Mouse (Mus musculus) kidney, adult 9 months (tissue): ENCODE results near the gene Slc17a7.
A peak's percentile ranks its signal among the peaks of the same experiment; 100 is the strongest.
"Not testable (repeated sequence)": the region's sequence is repeated elsewhere in the genome, so short reads cannot be mapped to it uniquely, and the experiment has no call there.

Source experiments
- DNase-seq: peaks from one replicate; pipeline ENCODE4 v3.0.0; 2022

Slc17a7 gene

DNA sequence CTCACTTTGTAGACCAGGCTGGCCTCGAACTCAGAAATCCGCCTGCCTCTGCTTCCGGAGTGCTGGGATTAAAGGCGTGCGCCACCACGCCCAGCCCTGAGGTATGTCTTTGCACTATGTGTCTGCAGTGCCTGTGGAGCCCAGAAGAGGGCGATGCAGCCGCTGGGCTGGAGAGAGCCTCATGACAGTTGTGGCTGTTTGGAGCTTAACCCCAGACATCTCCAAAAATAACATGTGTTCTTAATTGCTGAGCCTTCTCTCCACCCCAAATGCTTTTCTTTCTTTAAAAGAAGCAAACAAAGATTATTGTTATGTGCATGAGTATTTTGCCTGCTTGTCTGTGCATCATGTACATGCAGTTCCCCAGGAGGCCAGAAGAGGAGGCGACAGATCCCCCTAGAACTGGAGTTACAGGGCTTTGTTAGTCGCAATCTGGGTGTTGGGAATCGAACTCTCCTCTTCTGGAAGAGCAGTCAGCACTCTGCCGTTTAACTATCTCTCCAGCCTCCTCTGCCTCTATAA is 8.7 kb upstream of the Slc17a7 start:
- DNase-seq, result peak; percentile 70

DNA sequence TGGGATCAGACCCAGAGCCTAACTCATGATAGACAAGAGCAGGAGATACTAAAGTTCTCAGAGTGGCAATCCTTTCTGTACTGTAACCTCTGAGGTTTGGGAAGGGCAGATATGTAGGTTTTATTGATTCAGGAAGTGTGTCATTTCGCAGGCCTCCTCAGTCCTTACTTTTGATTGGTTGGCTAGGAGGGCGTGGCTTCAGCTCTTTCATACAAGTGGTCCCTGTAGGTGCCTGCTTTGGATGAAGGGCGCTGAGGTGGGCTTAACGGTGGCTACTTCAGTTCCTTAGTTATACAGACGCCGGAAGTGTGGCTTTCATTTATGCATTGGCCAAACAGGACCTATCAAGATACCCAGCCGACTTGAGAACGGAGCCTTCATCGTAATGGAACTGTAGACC is 8.2 kb upstream of the Slc17a7 start:
- DNase-seq, result no peak

DNA sequence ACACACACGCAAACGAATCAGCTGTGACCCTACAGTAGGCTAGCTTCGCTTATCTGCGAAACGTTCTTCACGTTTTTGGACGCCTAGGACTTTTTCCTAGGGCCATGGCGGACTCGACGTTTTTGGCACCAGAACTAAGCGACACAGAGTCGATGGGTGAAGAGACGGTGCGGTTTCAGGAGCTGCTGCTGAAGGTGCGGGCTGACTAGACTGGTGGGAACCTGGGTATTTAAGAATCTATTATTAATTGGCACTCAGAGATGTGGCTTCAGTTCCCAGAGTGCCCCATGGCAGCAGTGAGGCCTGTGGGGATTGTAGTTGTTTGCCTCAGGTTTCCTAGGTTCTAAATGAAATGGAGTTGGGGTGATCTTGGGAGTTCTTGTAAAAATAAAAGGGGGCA is 7.5 kb upstream of the Slc17a7 start:
- DNase-seq, result no peak

DNA sequence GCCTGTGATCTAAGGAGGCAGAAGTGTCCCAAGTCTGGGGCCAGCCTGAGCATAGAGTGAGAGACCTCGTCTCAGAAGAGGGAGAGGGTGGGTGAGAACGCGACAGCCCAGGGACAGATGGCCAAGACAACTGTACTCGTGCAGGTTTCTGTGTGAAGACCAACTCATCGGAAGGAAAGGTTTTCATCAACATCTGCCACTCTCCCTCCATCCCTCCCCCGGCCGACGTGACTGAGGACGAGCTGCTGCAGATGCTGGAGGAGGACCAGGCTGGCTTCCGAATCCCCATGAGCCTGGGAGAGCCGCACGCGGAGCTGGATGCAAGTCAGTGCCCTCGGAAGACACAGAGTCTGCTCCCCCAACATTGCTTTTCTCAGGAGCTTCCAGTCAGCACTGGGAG is 6.3 kb upstream of the Slc17a7 start:
- no peak for DNase-seq

DNA sequence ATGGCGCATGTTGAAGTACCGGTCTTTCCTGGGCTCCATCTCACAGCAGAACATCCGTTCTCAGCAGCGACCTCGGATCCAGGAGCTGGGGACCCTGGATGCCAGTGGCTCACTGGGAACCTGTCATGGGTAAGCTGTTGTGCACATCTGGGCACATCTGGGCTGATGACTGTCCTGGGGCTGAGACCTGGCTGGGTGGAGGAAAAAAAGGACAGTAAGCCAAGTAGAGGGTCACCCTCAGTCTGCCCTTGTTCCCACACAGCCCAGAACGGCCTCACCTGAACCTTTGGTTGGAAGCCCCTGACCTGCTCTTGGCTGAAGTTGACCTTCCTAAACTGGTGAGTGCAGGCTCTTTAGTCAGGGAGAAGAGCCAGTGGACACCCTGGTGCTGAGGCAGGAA is 4.8 kb upstream of the Slc17a7 start:
- no peak for DNase-seq

DNA sequence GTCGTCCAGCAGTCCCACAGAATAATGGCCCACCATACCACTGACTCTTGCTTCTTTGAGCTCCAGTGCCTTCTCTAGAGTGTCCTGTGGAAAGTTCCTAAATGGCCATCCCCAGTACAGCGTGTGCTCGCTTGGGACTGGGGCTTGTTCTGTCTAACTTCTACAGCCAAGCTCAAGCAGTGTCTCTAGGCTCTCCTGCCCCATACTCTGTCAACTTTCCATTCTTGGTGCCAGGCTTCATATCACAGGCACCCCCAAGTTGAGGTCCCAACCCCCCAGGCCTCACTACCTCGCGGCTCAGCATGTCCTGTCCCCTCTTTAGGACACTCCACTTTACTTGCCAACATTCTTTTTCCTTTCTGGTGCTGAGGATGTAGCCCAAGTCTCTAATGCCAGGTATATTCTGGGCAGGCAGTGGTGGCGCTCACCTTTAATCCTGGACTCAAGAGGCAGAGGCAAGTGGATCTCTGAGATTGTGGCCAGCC is 3.4 kb upstream of the Slc17a7 start:
- DNase-seq, result no peak

DNA sequence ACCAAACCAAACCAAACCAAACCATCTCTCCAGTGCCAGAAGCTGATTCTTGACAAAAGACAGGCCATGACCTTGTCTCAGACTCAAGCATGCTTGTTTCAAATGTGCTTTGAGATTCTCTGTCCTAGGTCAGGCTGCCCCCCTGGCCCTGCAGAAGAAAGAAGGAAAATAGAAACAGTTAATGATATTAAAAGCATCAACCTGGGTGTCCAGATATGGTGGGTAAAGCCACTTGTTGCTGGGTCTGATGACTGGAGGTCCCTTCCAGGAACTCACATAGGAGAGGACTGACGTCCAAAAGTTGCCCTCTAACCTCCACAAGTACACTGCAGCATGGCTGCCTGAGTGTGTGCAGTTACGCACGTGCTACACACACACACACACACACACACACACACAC is 2.9 kb upstream of the Slc17a7 start:
- no peak for DNase-seq

DNA sequence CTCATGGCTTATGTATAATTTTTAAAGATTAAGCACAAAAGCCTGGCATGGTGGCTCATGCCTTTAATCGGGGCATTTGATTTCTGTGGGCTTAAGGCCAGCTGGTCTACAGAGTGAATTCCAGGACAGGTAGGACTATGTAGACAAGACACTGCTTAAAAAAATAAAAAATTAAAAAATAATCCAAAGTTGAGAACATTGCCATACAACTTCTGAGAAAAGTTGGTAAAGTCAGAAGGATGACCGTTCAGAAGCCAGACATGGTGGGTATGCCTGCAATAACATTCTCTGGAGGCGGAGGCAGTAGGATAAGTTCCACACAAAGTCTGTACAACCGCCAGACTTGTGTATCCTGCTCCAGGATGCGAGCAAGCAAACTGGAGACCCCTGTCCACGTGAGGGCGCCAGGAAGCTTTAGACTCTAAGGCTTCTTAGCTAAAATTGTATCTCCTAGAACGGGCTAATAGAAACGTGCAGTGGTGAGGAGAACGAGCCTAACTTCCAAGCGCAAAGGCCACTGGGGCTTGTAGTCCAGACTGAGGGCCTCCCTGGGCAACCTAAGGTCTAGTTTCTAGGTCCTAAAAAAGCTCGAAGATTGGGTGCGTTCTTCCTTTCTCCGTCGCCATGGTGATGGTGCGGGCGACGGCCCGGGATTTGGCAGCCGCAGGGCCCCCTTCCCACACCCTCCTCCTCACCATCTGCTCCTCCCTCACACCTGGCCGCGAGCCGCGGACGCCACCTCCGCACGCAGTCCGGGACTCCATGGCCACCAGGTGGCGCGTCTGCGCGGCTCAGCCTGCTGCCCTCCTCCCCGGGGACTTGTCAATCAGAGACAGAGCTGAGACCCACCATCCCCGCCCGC is 1.9 kb upstream of the Slc17a7 start:
- peak; percentile 89 for DNase-seq

DNA sequence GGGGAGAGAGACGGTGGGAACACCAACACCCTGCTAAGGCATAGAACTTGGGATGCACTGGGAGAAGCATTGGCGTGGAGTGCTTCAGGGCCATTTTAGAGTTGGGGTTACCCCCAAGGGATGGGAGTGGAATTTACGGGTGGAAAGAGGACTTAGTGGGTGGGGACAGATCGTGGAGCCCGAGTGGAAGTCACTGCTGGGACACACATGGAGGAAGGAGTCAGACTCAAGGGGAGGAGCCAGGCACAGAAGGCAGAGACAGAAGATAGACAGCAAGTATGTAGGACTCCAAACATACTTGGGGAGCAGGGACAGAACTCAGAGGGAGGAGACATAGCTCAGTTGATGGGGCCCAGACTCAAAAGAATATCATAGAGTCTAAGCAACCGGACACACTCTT is 1.2 kb upstream of the Slc17a7 start:
- no peak for DNase-seq

DNA sequence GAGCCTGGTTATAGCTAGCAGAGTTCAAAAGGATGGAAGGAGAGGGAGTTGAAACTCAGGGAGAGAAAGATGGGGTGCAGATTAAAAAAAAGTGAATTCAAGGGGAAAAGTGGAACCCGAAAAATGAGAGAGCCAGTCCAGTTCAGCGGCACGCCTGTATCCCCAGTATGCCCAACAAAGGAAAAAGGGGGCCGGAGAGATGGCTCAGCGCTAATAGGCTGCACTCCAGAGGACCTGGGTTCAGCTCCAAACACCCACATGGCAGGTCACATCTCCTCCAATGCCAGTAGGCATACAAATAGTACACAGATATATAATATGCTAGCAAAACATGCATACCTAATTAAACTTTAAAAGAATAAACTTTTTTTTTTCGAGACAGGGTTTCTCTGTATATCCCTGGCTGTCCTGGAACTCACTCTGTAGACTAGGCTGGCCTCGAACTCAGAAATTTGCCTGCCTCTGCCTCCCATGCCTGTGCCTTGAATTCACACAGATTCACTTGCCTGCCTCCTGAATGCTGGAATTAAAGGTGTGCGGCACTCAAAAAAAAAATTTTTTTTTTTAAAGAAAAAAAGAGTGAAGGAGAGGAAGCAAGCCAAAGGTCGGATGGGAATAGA is 643 bp upstream of the Slc17a7 start:
- DNase-seq, result no peak

DNA sequence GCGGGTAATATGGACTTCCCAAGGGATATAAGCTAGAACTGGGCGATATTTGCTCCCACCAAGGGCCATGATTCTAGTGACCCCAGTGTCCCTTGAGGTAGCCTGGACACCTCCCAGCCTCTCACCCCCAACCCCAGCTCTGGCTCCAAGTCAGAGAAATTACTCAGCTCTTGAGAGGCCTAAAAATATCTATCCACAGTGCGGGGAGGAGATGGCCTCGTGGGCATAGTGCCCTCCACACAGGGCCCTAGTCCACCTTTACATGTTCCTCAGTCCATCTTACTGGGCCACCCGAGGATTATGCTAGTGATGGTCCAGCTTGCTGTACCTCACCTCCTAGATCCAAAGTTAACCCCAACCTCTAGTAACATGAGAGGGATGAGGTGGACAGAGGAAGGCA is 1.1 kb downstream of the Slc17a7 start:
- no peak for DNase-seq

DNA sequence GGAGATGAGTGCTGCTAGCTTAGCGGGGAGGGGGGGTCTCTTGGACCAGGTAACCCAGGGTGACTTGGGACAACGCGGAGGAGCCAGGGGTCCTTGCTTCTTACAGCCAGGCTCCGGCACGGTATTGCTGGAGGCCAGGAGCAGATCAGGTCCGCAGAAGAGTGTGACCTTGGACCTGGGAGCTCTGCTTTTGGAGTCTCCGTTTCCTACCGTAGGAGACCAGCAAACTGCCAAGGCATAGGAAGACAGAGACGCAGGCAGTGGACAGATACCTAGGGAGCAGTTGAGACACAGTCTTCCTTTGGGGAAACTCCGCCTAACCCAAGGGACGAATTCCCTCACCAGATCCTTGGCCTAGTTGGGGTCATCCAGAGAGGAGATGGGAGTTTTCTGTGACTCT is 2.0 kb downstream of the Slc17a7 start:
- DNase-seq, result no peak

DNA sequence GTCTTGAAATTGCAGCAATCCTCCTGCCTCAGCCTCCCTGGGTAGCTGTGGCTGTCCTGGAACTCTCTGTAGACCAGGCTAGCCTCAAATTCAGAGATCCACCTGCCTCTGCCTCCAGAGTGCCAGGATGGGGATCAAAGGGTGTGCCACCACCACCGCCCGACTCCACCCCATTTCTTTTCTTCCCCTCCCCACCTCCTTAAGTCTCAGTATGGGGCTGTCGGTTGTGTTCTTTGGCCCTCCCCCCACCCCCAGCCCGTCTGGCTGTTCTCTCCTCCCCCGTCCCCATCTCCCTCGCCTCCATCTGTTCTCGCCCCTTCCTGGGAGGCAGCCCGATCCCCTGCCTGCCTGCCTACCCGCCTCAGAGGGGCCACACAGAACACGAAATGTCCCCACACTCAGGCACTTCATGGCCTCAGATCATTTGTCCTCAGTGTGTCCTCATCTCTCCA is 3.2 kb downstream of the Slc17a7 start:
- DNase-seq, result no peak

DNA sequence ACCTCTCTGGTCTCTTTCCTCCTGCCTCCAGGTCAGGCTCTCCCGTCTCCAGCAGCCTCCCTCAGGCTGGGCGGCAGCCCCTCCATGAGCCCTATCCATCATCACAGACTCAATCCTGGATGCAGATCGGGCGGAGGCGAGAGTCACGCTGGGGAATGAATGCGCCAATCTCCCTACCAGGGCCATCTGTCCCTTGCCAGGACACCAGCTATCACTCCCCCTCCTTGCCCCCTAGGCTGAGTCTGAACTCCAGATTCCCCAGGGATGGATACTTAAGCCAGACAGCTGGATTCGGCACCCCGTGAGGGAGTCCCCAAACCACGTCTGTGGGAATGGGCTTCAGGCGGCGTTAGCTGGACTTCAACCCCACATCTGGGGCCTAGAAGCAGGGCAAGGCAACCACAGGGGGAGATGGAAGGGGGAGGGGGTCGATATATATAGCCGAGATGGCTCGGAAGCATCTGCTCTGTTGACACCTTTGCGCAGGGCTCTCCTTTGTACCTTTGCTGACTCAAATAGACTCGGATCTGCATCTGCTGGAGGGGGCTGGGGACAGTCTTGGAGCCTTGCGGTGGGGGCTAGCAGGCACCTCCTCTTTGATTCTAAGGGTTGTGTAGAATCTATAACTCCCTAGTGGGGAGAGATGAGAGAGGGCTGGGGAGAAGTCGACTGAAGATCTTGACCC is 4.2 kb downstream of the Slc17a7 start:
- no peak for DNase-seq

DNA sequence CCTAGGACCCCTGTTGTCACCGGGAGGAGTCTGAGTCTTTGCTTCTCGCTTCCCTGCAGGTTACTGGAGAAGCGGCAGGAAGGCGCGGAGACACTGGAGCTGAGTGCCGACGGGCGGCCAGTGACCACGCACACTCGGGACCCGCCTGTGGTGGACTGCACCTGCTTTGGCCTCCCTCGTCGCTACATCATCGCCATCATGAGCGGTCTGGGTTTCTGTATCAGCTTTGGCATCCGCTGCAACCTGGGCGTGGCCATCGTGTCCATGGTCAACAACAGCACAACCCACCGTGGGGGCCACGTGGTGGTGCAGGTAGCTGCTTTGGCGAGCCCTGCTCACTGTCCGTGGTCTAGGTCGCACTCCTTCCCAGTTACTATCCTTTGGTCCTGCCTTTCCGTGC is 4.9 kb downstream of the Slc17a7 start:
- no peak for DNase-seq

DNA sequence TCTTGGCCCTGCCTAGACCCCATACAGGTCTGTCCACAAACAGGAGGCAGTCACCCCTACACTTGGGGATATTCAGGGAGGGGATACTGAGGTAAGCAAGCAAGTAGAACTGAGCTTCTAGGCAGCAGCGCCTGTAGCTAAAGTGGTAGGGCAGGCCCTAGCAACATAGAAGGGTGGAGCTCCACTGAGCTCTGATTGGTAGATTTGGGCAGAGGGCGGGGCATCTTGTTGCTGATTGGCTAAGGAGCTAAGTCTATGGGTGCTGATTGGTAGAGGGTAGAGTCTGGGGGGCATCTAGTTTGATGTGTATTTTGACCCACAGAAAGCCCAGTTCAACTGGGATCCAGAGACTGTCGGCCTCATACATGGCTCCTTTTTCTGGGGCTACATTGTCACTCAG is 5.7 kb downstream of the Slc17a7 start:
- DNase-seq, result no peak

DNA sequence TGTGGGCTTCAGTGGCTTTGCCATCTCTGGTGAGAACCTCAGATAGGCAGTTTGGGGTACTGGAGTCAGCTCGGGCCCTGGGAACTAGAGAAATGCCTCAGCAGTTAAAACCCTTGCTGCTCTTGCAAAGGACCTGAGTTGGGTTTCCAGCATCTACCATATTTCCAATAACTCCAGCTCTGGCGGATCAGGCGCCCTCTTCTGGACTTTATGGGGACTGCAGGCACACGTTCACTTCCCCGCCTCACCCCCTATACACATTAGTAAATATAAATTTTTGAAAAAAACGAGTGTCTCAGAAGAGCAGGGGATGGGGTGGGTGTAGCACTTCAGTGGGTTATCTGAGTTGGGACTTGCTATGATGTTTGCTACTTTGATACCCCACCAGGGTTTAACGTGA is 9.2 kb downstream of the Slc17a7 start:
- peak; percentile 22 for DNase-seq

DNA sequence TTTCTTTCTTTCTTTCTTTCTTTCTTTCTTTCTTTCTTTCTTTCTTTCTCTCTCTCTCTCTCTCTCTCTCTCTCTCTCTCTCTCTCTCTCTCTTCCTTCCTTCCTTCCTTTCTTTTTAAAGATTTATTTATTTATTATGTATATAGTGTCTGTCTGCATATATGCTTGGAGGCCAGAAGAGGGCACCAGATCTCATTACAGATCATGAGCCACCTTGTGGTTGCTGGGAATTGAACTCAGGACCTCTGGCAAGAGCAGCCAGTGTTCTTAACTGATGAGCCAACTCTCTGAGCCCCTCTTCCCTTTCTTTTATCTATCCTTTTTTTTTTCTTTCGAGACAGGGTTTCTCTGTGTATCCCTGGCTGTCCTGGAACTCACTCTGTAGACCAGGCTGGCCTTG is 10.0 kb downstream of the Slc17a7 start:
- not testable (repeated sequence) for DNase-seq

DNA sequence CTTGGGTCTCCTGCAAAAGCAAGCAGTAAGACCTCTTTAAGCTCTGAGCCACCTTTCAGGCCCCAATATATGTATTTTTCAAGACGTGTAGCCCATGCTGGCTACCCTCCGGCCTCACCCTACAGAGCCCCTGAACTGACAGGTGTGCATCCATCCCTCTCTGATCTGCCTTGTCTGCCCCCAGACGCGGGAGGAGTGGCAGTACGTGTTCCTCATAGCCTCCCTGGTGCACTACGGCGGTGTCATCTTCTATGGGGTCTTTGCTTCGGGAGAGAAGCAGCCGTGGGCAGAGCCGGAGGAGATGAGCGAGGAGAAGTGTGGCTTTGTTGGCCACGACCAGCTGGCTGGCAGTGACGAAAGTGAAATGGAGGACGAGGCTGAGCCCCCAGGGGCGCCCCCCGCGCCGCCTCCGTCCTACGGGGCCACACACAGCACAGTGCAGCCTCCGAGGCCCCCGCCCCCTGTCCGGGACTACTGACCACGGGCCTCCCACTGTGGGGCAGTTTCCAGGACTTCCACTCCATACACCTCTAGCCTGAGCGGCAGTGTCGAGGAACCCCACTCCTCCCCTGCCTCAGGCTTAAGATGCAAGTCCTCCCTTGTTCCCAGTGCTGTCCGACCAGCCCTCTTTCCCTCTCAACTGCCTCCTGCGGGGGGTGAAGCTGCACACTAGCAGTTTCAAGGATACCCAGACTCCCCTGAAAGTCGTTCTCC is 11.0 kb downstream of the Slc17a7 start:
- no peak for DNase-seq

DNA sequence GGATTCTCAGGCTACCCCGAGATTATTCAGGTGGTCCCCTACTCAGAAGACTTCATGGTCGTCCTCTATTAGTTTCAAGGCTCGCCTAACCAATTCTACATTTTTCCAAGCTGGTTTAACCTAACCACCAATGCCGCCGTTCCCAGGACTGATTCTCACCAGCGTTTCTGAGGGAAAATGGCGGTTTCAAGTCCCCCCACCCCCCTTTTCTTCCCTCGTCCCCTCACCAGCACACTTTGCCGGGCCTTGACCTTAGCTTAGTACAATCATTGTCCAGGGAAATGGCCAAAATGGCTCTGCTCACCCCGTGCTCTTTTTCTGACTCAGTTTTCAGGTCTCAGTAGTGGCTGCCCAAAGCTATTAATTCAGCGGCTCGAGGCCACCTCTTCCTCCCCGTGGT is 11.6 kb downstream of the Slc17a7 start:
- DNase-seq, result no peak

DNA sequence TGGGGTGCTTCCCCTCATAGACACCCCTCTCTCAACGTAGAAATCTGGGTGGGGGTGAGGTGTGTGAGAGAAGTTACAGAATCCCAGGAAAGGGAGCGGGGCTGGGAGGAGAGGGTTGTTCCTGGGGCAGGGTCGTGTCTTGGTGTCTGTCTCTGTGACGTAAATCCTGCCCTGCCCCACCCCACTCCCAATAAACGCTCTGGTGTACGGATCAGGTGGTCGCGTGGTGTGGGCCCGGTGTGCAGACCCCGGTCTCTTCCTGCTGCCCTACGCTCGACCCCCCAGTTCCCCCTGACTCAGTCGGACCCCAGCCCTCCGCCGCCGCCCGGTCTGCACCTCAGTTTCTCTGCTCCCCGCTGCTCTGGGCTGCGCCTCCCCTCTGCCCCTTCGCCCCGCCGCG is 12.2 kb downstream of the Slc17a7 start:
- DNase-seq, result no peak

DNA sequence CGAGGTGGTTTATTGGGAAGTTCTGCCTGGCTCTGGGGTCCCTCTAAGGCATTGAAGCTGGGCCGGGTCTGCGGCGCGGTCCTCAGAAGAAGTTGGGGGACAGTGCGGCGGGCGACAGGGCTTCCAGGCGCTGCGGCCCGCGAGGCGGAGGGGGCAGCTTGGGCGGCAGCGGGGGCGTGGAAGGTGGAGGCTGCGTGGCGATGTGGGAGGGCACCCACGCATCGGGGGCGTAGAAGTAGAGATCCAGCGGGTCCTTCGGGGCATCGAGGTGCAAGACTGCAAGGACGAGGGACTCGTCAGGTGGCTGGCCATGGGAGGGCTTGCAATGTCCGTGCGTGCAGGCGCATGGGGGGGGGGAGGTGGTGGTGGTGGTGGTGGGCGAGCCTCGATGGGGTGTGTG is 12.6 kb downstream of the Slc17a7 start:
- no peak for DNase-seq

DNA sequence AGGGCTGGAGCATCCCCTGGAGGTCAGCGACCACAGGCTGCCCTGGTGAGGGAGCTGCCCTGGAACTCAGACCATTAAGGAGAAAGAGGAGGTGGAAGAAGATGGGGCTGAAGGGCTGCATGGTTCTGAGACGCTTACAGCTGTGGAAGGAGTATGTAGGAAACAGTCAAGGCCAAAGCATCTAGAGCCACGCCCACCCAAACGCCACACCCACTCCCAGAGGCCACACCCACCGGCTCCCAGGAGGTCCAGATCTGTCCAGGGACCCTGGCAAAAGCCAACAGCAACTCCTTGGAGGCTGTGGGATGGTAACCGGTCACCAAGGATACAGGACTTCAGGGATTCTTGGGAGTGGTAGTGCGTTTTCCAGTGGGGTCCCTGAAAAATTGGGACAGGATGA is 14.8 kb downstream of the Slc17a7 start:
- DNase-seq, result no peak
